Mouse (Mus musculus) inflammation-experienced regulatory T-cells, adult 6 months (primary cell): Measurements from ENCODE around the gene Pm20d1. TPM values are rescaled to one million over a fixed set of nuclear protein-coding genes. Genes with fewer than 3 reads are reported as not detected.
A peak's percentile ranks its signal among the peaks of the same experiment; 100 is the strongest.

Source experiments
- ATAC-seq: one replicate; pipeline ENCODE4 v1.8.0; 2017
- polyA plus RNA-seq, 3 experiments: library from polyadenylated mRNA; unstranded; fragments of 100-300 nt; shearing (Covaris generic); gene quantifications; one replicate each; pipeline ENCODE4 v1.2.1; 2017

The Pm20d1 gene
- polyA plus RNA-seq: under 1 TPM; 0.08 to 0.11 (median 0.08) TPM

DNA sequence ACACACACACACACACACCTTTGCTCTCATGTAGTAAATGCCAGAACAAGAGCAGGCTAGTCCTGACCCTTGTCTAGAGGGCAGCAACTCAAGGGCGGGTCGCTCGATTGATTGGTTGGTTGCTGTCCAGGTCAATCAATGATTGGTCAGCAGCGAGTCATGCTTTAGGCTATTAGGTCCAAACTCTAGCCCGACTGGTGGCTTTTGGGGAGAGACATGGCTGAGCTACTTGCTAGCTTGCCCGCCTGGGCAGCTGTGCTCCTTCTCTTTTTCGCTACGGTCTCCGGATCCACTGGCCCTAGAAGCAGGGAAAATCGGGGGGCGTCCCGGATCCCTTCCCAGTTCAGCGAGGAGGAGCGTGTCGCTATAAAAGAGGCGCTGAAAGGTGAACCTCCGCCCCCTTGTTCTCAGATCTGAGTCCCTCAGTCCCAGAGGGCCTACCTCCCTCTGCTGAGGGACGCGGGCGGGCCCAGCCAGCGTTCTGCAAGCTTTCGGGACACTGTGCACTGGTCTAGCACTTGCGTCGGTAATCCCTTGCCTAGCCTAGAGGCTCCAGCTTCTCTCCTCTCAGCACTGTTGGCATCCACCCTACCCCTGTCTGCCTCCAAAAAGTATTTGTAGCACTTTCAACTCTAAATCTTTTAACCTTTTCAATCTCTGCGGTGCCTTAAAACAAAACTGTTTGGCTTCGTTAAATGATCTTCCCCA is at the start of gene Pm20d1:
Gene Pm20d1 (plus strand): TSS at position 180 of the 708 bp plus-strand sequence.
- ATAC-seq: no peak

DNA sequence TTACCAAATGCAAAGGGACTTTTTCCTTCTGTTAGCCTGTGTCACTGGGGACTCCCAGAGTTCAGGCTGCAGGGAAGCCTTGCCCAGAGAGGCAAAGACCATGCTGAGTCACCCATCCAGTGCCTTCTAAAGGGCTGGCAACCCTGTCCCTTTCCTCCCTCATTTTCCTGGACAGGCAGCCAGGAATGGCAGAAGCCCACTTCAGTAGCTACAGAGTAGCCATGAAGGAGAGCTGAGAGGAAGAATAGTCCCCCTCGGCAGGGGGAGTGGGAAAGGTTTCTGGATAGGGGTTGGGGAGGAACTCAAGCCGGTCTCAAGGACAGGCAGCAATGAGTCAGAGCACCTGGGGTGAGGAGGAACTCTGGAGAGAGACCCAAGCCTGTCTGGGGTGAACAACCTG is 49.4 kb upstream of the Pm20d1 start:
- ATAC-seq: no peak

DNA sequence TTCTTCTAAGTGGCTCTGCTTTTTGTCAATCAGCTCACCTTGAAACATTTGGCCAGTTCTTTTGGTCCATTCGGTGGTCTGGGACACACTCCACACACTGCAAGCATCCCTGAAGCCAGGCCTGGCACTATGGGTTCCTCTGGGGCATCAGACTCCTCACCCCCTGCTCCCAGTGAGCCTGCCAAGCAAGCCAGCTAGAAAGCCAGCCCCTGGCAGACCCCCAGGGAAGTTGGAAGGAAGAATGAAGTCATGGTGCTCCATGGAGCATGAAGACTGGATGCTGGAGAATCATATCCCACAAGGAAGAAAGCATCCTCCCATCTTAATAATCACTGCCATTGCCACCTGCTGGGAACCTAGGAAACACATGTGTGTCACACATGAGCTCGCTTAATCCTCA is 48.5 kb upstream of the Pm20d1 start:
- no peak for ATAC-seq

DNA sequence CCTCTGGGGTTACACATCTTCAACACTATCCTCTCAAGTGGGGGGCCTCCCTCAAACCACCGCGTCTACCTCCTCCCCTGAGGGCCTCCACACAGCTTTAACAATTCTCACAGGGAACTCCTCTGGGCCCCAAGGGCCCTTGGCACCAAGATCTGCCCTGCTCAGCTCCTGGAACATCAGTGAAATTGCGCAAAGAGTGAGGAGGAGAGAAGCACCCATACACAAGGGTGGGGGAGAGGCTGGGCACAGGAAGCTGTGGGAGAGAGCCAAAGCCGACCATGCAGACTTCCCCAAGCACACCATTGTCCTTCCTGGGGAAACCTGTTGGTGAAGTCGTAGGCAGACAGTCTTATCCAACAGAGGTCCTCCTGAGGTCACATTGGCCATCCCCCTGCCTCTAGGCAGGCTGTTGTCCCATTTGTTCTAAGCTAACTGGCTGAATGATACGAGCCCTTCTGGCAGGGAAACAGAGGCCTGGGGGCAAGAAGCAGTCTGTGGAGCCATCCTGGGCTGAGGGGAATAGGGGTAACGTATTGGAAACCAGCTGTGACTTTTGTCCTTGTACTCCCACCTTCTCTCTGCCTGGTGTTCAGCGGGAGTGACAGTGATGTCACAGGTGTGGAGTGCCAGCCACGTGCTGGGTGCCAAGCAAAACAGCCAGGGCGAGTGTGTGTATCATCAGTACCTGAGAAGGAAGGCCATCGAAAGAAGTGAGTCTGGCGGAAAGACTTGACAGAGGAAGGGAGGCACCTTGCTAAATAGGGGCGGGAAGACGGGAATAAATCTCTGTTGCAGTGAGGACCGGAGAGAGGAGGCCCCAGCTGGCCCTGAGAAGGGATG is 47.3 kb upstream of the Pm20d1 start:
- no peak for ATAC-seq

DNA sequence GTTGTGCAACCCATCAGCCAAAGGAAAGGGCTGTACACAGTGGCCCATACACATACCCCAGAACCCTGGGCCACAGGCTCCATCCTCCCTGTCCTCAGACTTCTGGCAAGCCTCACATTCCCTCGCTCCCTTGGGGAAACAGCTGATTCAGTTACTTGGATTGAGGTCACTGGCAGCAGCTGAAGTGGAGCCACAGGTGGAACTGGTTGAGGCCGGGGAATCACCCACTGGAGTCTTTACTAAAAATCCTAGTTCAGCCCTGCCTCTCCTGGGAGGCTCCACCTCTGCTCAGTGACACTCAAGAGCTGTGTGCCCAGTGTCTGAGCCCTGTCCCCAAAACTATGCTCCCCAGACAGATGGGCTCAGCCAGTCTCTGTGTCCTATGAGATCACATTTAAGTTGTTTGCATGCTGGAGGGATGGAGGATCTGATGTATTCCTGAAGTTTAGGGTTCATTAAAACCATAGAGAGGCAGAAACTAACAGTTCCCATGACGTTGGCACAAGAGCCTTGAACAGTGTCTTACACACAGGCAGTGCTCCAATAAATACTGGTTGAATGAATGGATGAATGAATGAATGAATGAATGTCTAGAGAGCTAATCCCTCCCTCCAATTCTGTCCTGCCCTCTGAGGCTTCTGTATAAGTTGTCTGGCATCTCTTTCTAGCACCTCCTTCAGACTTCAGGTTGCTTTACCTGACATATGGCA is 45.8 kb upstream of the Pm20d1 start:
- ATAC-seq: no peak

DNA sequence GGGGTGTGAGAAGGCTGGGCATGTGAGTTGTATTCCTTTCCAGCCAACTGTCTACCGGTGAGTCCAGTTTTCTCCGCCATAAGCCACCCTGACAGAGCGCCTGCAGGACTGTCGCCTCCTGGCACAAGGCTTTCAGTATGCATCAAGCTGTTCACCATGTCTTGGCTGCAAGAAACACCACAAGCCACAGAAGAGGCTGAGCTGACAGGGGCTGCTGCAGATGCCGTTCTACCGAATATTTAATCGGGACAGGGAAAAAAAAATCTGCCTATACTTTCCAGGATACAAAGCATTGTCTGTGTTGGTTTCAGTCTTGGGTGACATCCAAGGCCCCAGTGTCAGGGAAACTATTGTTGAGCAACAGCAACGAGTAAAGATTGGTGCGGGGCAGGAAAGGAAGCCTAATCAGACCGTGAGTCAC is 45.3 kb upstream of the Pm20d1 start:
- ATAC-seq: no peak

DNA sequence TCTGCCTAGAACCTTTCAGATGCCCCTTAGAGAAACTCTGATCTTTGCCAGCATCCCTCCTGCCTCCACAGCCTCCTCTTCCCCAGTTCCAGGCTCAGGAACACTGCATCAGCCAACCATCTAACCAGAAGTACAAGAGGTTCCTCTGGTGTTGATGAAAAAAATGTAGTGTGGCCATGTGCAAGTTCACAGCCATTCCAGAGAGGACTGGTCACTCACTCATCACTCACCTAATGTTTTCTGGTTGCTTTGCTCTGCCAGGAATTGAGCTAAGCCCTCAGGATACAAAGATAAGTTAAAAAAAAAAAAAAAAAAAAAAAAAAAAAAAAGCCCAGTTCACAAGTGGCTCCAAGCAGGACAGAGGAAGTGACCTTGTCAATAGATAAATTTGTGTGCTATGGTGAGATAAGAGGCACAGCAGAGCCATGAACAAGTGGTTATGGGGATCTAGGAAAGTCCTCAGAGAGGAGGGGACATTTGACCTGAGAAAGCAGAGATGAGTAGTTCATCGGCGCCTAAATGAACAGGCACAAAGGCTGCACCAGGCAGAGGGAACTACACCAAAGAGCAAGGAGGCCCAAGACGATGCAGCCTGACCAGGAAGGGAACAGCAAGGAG is 42.9 kb upstream of the Pm20d1 start:
- no peak for ATAC-seq

DNA sequence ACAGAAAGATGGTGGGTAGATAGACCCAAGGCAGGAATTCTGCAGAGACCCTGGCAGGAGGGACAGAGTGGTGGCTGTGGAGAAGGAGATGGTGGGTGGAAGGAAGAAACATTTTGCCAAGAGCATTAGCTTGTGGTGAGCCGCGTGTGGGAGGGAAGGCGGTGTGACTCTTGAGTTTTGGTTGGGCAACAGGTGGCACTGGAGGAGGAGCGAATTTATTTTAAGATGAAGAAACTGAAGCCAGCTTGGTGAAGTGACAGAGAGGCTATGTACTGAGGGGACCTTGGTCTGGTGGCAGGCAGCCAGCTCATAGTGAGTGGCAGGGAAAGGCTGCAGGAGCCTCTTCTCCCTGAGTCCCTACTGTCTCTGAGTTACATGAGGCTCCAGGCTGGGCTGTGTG is 42.3 kb upstream of the Pm20d1 start:
- no peak for ATAC-seq

DNA sequence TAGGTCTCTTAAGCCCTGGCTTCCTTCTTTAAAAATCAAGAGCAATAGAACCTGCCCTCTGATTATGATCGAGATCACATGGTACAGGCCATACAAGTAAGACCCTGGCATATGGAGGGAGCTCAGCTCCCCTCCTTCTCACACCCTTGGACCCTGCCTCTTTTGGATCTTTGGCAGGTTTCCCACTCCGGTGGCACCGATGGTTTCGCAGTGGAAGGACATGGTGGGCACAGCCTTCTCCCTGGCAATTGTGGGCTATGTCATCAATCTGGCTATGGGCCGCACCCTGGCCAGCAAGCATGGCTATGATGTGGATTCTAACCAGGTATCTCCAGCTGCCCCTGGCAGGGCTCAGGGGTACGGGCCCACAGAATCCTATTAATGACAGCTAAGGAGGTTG is 40.0 kb upstream of the Pm20d1 start:
- ATAC-seq: no peak

DNA sequence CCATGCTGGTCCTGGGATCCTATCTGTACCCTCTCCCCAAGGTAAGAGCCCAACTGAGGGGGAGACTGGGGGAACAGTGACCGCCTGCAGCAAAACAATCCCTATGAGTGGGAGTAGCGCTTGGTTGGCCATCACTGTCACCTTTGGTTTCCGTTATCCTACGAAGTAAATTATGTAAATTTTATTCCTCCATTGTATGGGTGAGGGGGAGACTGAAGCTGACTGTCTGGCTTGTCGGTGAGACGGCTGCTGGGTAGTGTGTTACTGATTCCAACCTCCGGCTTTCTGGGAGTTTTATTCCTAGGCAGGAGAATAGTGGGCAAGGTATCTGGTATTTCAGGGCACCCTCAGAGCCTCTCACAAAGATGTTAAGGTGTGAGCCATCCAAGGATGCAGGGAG is 38.4 kb upstream of the Pm20d1 start:
- ATAC-seq: no peak

DNA sequence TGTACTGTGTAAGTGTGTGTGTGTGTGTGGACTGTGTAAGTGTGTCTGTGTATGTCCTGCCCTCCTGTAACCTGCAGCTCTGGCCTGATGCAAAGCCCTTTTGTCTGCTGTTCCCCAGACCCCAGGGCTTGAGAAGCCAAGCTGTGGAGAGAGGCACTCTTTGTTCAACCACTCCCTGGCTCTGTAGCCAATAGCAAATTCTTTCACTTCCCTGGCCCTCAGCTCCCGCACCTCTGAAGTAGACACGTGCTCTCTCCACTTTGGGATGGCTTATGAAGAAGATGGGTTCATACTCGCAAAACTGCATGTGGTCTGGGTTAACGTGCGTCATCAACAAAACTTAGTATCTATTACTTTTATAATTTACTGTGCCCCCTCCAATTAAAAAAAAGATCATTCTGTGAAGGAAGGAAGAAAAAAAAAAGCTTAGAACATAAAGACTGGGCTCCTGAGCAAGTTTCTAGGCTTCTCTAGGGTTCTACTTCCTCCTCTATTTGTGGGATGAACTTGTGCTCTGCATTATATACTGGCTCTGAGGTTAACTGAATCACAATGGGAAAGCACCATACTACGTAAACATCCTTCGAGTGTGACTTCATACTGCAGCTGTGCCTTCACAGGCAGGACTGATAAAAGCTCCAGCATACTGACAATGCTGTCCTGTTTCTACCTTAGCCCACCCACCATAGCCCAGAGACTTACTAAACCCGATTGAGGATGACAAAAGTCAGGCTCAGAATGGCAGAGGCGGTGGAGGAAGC is 37.3 kb upstream of the Pm20d1 start:
- ATAC-seq: no peak

DNA sequence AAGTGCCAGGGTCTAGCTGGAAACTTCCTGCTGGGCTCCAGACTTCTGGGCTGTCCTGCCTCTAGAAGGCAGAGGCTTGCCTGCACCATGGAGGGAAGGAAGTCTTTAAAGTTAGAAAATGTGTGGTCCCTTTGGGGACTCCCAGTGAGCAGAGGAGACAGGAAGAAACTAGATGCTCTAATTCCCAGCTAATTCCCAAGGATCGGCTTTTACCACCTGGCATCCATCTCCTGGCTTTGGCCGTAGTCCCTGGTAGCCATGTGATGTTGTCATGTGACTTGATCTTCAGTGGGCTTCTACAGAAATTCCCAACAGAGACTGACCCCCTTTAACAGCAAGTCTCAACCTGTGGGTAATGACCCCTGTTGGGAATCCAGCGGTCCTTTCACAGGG is 36.8 kb upstream of the Pm20d1 start:
- no peak for ATAC-seq

DNA sequence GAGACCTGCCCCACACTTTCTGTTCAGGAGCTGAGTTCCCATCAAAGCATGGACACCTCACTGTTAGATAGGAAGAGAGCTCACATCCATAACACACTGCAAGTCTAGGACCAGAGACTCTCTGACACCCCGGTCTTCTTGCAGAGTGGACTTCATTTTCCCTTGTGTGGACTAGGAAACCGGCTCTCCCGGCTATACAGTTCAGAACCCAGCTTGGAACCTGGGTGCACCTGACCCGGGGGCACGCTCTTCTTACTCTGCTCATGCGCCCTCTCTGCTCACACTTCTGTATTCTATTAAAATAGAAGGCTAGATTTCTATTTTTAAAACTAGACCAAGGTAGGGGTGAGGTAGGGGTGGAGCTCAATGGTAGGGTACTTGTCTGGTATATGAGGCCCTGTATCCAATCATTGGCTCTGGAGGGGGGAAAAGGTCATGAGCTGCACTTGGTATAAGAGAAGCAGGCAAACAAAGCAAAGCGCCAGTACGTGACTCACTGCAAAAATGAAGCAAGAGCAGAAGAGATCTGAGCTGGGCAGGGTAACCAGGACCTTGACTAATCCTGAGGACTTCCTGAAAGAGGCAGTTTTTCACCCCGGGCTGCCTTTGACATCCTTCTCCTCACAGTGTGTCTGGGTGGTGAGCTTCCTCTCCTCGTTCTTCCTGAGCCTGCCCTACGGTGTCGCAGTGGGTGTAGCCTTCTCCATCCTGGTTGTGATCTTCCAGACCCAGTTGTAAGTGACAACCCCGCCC is 35.9 kb upstream of the Pm20d1 start:
- ATAC-seq: no peak

DNA sequence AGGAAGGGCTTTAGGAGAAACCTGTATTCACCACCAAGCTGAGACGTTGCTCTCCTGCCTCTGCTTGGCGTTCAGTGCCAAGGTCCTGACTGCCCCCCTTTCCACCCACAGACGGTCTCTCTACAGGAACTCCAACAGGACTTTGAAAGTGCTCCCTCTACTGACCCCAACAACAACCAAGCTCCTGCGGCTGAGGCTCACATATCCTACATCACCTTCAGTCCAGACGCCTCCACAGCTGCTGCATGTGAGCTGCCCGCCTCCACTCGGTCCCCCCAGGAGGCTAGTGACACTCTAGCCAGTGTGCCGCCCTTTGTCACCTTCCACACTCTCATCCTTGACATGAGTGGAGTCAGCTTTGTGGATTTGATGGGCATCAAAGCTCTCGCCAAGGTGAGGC is 33.5 kb upstream of the Pm20d1 start:
- no peak for ATAC-seq

DNA sequence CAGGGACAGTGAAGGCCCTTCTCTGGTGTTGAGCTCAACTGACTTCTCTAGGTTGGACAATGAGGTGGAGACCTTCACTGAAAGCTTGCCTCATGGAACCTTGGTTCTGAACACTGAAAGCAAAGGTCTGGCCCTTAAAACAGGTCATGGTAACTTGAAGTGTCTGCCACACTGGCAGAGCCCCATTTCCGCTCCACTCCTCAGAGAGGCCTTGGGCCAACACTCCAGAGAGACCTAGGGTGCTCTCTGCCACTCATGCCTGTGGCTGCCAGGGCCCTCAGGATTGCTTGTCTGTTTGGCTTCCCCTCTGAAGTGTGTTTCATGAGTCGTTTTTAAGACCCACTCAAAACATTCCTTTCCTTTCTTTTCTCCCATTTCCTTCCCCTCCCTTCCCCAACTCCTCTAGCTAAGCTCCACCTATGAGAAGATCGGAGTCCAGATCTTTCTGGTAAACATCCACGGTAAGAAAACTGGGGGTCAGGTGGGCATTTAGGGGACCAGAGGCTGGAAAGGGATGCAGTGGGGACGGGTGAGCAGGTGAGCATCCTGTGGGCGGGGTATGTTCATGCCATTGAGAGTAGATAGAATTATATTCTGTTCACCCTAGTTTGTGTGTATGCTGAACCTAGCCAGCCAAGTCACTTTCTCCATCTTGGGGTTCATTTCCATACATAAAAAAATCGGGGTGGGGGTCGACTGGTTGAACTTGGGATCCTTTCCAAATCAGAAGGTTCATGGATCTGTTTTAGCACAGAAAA is 32.4 kb upstream of the Pm20d1 start:
- no peak for ATAC-seq

DNA sequence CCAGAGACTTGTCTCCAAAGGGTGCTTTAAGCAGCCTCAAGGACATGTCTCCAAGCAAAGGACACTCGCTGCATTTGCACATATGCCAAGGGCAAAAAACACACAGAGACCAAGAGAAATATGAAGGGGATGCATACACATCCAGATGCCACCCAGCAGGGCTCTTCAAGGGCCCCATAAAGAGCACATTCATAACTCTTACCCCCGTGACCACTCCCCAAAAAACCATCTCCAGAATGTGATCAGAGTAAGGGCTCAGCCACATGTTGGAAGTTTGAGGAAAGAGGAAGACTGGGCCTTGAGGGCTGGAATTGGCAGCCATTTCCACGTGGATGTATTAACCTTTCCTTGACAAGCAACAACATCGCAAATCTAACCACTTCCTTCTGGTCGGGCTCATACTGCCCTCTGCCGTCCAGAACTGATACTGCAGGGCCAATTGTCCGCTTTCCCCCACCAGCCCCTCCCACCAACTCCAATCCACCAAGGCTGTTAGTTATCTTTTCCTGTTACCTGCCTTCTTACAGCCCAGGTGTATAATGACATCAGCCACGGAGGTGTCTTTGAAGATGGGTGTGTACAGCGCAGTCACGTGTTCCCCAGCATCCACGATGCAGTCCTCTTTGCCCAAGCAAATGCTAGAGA is 31.7 kb upstream of the Pm20d1 start:
- ATAC-seq: peak; percentile 84

DNA sequence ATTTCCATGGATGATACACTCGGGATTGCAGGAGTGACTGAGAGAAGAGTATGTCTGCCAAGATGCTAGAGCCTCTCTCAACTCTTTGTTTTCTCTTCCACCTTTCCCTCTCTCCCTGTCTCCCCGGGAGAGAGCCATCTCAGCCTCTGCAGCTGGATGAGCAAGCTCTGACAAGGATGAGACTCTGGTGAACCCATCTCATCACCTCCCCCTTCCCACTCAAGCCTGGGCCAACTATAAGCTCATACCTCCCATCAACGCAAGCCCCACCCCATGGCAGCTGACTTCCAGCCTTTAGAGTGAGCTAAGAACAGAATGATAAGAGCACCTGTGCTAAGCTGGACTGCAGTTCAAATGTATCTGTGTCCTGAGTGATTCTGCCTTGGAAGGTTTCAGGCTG is 27.9 kb upstream of the Pm20d1 start:
- ATAC-seq: no peak

DNA sequence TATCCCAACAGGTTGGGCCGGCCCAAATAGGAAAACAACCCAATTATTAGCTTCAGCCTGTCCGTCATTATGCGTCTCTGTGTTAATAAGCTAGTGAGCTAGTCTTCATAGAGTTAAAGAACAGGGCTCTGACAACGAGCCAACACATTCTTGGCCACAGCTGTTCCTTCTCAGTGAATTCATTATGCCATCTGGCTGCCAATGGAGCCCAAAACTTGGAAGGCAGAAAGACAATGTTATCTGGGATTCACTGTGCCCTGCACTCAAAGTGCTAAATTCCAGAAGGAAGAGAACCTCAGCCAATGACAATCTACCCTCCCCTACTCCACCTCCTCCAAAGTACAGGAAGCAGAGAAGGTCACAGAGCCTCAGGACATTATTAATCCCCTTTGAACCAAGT is 26.5 kb upstream of the Pm20d1 start:
- ATAC-seq: no peak

DNA sequence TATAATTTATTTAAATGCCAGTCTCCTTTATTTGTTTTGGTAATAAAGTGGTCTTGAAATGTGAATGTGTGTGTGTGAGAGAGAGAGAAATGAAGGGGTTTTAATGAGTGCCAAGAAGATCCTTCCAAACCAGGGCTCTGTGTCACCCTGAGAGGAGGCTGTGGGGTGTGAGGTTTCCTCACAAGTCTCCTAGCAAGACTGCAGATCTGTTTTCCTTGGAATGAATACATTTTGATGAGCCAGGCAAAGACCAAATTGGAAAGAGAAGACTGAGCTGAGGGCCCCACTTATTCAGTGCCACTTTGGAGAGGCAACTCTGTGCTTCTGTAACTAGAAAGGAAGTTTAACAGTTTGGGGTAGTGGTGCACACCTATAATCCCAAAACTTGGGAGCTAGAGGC is 25.7 kb upstream of the Pm20d1 start:
- ATAC-seq: no peak

DNA sequence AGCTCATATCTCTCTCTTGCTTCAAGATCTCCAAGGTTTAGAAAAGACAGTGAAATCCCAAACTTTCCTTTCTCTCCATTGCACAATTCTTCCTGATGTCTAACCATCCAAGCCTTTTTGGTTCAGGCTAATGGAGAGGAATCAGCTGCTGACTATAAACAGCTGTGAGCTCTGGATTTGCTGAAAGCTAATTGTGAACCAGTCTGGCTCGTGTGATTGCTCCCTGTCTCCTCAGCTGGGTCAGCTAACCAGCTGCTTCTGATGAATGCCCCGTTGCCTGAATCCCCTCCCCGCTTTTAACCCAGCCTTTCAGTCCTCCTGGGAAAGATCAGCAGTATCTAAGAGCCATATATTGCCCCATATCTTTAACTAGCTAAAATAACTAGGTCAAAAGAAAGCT is 2.6 kb upstream of the Pm20d1 start:
- no peak for ATAC-seq
